Mouse (Mus musculus) G1E (cell line): ENCODE results near the gene Hoxa13. TPM values are rescaled to one million over a fixed set of nuclear protein-coding genes. Genes with fewer than 3 reads are reported as not detected.

Experiments
- ATAC-seq: 2 replicates; pipeline ENCODE4 v1.8.0; 2016; ENCODE audit warnings: mild to moderate bottlenecking; ENCODE audit not compliant: insufficient number of reproducible peaks, poor library complexity, low FRiP score, severe bottlenecking; ENCODE audit errors: extremely low read depth
- DNase-seq: peaks from one replicate; pipeline ENCODE4 v3.0.0; 2012; ENCODE audit warnings: low spot score
- H3K27me3 ChIP-seq: 2 replicates; pipeline ENCODE4 v1.6.1; 2012; ENCODE audit warnings: mild to moderate bottlenecking, low read length, inconsistent platforms; ENCODE audit not compliant: insufficient read depth
- H3K36me3 ChIP-seq: replicated peaks from 2 replicates; pipeline ENCODE3; 2012; ENCODE audit warnings: mild to moderate bottlenecking, inconsistent platforms
- H3K4me1 ChIP-seq: 2 replicates; pipeline ENCODE4 v1.6.1; 2012; ENCODE audit warnings: low read depth, low read length, inconsistent platforms, mixed read lengths; ENCODE audit not compliant: insufficient read depth
- H3K4me3 ChIP-seq: 2 replicates; pipeline ENCODE4 v1.5.1; 2012; ENCODE audit warnings: low read depth, mild to moderate bottlenecking, inconsistent platforms, low read length, moderate library complexity, mixed read lengths
- H3K9me3 ChIP-seq: replicated peaks from 2 replicates; pipeline ENCODE4 v1.6.1; 2012; ENCODE audit warnings: inconsistent platforms
- CTCF ChIP-seq: IDR thresholded peaks from 2 replicates; pipeline ENCODE4 v1.5.1; 2012; ENCODE audit warnings: low read depth, low read length, inconsistent platforms, mixed read lengths
- GATA1 ChIP-seq: IDR thresholded peaks from 2 replicates; pipeline ENCODE4 v1.6.1; 2012; ENCODE audit warnings: borderline replicate concordance, low read length, inconsistent platforms, mixed read lengths
- GATA2 ChIP-seq: IDR thresholded peaks from 2 replicates; pipeline ENCODE4 v1.6.1; 2012; ENCODE audit warnings: low read depth, low read length, inconsistent platforms, borderline replicate concordance
- POLR2AphosphoS5 ChIP-seq: IDR thresholded peaks from 2 replicates; pipeline ENCODE4 v1.6.1; 2012; ENCODE audit warnings: low read depth, low read length, inconsistent platforms; ENCODE audit not compliant: insufficient replicate concordance
- TAL1 ChIP-seq: conservative IDR thresholded peaks from 2 replicates; pipeline ENCODE4 v1.6.1; 2012; ENCODE audit warnings: low read depth, low read length, inconsistent platforms, mixed read lengths
- polyA plus RNA-seq: library from polyadenylated mRNA; stranded (reverse); fragments of >175 nt; gene quantifications from 2 replicates; pipeline ENCODE4 v1.2.3, GENCODE M21; 2012
- total RNA-seq, 2 experiments: library from RNA; stranded (forward) in 1 of 2; stranded (reverse) in 1 of 2; fragments of 200-1000 nt in 1 of 2; fragments of >200 nt in 1 of 2; fragmentation: Nextera tagmentation in 1 of 2; gene quantifications; 2 replicates each; pipeline ENCODE4 v1.2.3; 2014 to 2017

Hoxa13 gene
- total and polyA plus RNA-seq, 3 experiments, result not detected

DNA sequence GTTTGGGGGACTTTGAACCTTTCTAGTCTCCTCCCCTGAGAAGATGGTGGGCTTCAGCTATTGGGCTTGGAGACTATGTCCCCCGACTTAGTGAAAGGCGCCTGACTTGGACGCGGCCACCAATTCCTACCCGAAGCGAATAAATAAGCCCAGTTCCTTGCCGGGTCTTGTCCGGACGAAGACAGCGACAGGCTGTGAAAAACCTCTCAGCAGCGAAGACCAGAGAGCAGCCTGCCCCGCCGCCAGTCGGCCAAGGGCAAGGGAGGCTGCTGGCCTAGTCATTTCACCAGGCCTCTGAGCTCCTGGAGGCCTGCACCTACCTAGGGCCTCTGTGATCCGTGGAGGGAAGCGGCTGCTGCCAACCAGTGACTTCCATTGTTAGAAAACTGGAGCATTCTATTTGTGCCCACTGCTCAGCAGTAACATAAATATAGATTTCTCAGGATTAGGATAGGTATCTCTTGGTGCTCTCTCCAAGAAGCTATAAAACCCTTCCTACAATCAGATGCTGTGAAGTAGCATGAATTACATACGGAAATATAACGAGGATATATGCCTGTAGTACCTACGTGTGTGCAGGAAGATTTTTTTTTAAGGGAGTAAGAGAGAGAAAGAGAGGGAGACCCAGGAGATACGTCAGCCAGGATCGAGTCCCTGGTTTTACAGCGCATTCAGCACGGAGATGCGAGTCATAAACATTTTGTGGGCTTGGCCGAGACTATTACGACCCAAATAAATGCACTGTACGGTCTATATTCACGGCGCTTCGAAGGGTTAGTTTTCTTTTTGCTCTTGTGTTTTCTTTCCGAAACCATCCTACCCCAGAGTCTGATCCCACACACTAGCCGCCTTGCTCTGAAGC lies 40.4 kb downstream of the Hoxa13 start:
- no peak for ATAC-seq
- H3K9me3 ChIP-seq, result peaks cover 9% of the 10 kb centered on the region
- peaks cover 10% of the 10 kb centered on the region for H3K4me1 ChIP-seq
- no peak for TF ChIP-seq POLR2AphosphoS5
- TF ChIP-seq CTCF, result no peak
- no peak for TF ChIP-seq GATA1
- no peak for TF ChIP-seq TAL1
- TF ChIP-seq GATA2, result no peak
- peaks cover 48% of the 10 kb centered on the region for H3K27me3 ChIP-seq
- H3K4me3 ChIP-seq, result no peak overlapping the region
- no peak for DNase-seq
- H3K36me3 ChIP-seq, result no peaks in the 10 kb centered on the region

DNA sequence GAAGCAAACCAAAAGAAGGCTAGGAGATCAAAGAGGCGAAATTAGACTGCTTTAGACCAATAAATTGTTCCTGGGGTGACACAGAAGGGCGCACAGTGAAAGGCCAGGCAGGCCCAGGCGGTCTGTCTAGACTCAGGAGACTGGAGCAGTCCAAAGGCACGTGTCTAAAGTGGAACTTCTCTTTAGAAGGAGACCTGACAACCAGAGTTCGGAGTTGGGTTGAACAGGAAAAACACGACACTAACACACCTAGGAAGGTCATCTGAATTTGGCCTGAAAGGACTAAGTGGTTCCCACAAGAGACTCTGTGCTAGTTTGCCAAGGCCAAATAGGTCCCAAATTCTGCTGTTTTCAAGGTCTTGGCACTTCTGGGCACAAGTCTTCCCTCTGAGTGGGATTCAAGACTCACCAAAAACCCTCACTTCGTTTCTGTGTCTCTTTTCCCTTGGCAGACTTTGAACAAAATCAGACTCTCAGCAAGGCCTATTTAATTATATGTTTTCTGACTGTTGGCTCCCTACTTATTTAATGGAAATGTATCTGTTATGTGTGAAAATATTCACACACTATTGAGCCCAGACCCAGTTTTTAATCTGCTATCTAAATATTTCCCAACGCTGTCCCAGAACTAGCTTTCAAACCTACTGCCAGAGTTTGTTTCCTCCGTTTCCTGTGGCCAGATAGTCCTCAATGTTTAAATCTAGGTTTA lies 41.3 kb downstream of the Hoxa13 start:
- TF ChIP-seq CTCF (no peak), GATA2 (no peak), POLR2AphosphoS5 (no peak), GATA1 (no peak), TAL1 (no peak)
- no peak overlapping the region for H3K4me3 ChIP-seq
- peaks cover 42% of the 10 kb centered on the region for H3K27me3 ChIP-seq
- no peak for DNase-seq
- peaks cover 10% of the 10 kb centered on the region for H3K4me1 ChIP-seq
- ATAC-seq, result no peak
- H3K36me3 ChIP-seq, result no peaks in the 10 kb centered on the region
- peaks cover 9% of the 10 kb centered on the region for H3K9me3 ChIP-seq

DNA sequence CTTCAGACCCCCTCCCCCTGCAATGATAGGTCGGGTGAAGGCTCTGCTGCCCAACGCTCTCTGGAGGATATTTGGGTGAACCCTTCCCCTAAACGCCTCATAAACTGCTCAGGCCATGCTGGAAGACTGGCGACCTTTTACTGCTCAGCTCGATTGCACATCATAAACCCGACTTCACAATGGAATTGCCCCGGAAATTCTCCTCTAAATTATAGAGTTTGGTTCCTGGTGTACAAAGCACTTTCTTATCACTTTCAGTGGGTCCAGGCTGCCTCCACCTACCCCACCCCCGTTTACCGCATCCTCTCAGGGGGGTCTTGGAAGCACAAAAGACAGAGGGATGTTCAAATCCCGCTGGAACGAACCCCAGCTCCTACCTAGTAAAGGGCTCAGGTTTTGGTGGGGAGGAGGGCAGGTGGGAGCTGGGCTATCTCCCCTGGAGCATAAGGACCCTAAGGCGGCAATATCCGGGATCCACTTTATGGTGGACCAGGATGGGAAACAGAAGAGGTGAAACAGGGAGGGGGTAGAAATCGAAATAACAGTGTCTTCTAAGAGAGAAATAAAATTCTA lies 42.0 kb downstream of the Hoxa13 start:
- H3K36me3 ChIP-seq, result no peaks in the 10 kb centered on the region
- H3K27me3 ChIP-seq, result peaks cover 36% of the 10 kb centered on the region
- DNase-seq (no peak), ATAC-seq (no peak)
- H3K4me1 ChIP-seq, result peaks cover 10% of the 10 kb centered on the region
- no peak overlapping the region for H3K4me3 ChIP-seq
- peaks cover 9% of the 10 kb centered on the region for H3K9me3 ChIP-seq
- no peak for TF ChIP-seq GATA1
- no peak for TF ChIP-seq POLR2AphosphoS5
- TF ChIP-seq GATA2, result no peak

DNA sequence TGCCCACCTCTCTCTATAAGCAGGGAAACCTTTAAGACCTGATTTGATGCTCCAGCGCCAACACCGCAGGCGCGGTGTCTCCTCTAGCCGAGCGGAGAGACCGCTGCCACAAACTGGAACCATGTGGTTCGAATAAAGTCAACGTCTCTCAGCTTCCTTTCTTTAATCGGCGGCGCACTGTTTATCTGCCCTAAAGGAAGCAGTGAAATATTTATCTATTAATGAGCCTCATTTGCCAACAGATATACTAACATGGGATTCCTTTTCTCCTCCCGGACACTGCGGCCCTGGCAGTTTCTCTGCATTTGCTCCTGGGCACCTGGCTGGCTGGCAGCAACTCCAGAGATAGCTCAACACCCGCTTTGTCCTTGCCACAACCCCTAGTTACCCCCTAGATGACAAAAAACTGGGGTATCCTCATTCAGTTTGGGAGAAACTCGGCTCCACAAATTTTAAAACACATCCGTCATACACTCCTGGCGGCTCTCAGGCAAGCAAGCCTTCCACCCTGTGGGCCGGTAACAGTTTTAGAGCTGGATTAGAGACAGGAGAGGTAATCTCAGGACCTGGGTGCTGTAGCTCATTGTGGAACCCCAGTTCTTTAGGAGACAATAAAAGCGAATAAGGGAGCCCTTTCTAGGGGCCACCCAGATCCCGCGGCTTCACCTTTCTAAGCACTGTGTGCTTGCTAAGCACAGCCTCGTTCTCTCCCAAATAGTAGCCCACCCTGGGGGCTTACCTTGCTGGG lies 42.6 kb downstream of the Hoxa13 start:
- no peak for TF ChIP-seq GATA2
- peaks cover 42% of the 10 kb centered on the region for H3K27me3 ChIP-seq
- no peaks in the 10 kb centered on the region for H3K36me3 ChIP-seq
- no peak overlapping the region for H3K4me3 ChIP-seq
- H3K9me3 ChIP-seq, result peaks cover 9% of the 10 kb centered on the region
- ATAC-seq (no peak), DNase-seq (no peak)
- H3K4me1 ChIP-seq, result peaks cover 10% of the 10 kb centered on the region

DNA sequence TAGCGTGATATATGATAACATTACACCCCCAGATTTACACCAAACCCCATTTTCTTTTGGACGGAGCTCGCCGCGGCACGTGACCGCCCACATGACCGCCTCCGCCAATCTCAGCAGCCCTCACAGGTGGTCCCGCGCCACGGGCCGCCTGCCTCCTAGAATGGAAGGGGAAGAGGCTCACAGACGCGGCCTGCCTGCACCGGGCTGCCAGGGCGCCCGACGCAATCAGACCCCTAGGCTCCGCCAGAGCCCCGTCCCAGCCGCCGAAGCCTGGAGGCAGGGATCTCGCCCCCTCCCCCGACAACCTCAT lies 43.3 kb downstream of the Hoxa13 start:
- TF ChIP-seq GATA1, result no peak
- TF ChIP-seq POLR2AphosphoS5, result no peak
- no peak for TF ChIP-seq GATA2
- no peak for TF ChIP-seq TAL1
- no peak for TF ChIP-seq CTCF
- Histone ChIP-seq H3K9me3 (peaks cover 9% of the 10 kb centered on the region), H3K36me3 (no peaks in the 10 kb centered on the region), H3K4me3 (no peak overlapping the region), H3K27me3 (peaks cover 44% of the 10 kb centered on the region), H3K4me1 (peaks cover 10% of the 10 kb centered on the region)
- ATAC-seq (no peak), DNase-seq (no peak)

DNA sequence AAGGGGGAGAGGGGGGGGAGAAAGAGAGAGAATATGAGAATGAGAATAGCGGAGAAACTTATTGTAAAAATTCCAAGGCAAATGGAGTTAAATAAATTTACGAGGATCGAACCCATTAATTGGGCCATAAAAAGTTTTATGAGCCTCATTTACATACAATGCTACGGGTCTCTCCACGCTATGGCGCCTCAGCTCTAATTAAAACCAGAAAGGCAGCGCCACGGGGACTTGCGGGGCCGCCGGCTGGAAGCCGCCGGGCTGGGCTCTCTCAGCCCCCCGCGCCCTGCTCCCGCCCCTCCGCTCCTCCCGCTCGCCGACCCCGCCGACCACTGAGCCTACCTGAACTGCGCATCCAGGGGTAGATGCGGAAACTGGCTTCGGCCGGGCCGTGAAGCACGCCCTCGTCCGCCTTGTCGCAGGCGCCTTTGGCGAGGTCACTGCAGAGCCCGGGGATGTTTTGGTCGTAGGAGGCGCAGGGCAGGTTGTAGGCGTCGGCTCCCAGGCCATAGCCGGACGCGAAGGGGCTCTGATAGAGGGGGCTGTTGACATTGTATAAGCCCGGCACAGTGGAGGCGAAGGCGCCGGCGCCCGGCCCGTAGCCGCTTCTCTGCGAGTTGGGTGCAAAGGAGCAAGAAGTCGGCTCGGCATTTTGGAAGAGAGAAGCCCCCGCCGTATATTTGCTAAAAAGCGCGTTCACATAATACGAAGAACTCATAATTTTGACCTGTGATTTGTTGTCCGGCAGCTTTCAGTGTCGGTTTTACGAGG lies 43.8 kb downstream of the Hoxa13 start:
- ATAC-seq (no peak), DNase-seq (no peak)
- Histone ChIP-seq H3K4me1 (peaks cover 7% of the 10 kb centered on the region), H3K36me3 (no peaks in the 10 kb centered on the region), H3K9me3 (peaks cover 9% of the 10 kb centered on the region), H3K27me3 (peaks cover 44% of the 10 kb centered on the region), H3K4me3 (no peak overlapping the region)
- no peak for TF ChIP-seq CTCF
